Mouse (Mus musculus): ENCODE measurements at regions not wholly inside any gene's neighbourhood (a gene's known extent, or its start where the extent isn't known, plus 50 kb on each side); places are given as distances from the start of the nearest gene placed in this dataset.

GRCm38 (mm10) chr4:131372517-131372916 is 428.3 kb downstream of the Matn1 start:
- no peak for DNase-seq (ENCODE audit: low spot score)

GRCm38 (mm10) chr4:131373172-131373571 is 429.0 kb downstream of the Matn1 start:
- no peak for DNase-seq (ENCODE audit: low spot score)

GRCm38 (mm10) chr4:131374527-131375290 is 430.5 kb downstream of the Matn1 start:
- DNase-seq (ENCODE audit: low spot score), result no peak

- DNase-seq (ENCODE audit: low spot score), result no peak
These were observed 436.9 kb downstream of the Matn1 start for GRCm38 (mm10) chr4:131381063-131381462.

GRCm38 (mm10) chr4:131381529-131381928 is 437.3 kb downstream of the Matn1 start:
- DNase-seq (ENCODE audit: low spot score), result no peak

GRCm38 (mm10) chr4:131383862-131384261 is 439.7 kb downstream of the Matn1 start:
- no peak for DNase-seq (ENCODE audit: low spot score)

- no peak for DNase-seq (ENCODE audit: low spot score)
These were observed 442.8 kb downstream of the Matn1 start for GRCm38 (mm10) chr4:131386961-131387360.

- DNase-seq (ENCODE audit: low spot score), result no peak
These were observed 446.8 kb downstream of the Ptpru start for GRCm38 (mm10) chr4:131391119-131391923.

GRCm38 (mm10) chr4:131391924-131392297 is 446.2 kb downstream of the Ptpru start:
- no peak for DNase-seq (ENCODE audit: low spot score)

GRCm38 (mm10) chr4:131392478-131392877 is 445.6 kb downstream of the Ptpru start:
- DNase-seq (ENCODE audit: low spot score), result no peak

- no peak for DNase-seq (ENCODE audit: low spot score)
These were observed 441.8 kb downstream of the Ptpru start for GRCm38 (mm10) chr4:131396226-131396840.

GRCm38 (mm10) chr4:131397161-131397560 is 440.9 kb downstream of the Ptpru start:
- DNase-seq (ENCODE audit: low spot score), result no peak

- no peak for DNase-seq (ENCODE audit: low spot score)
These were observed 437.3 kb downstream of the Ptpru start for GRCm38 (mm10) chr4:131400756-131401155.

- DNase-seq (ENCODE audit: low spot score), result no peak
These were observed 436.8 kb downstream of the Ptpru start for GRCm38 (mm10) chr4:131401255-131401654.

- DNase-seq (ENCODE audit: low spot score), result no peak
These were observed 432.6 kb downstream of the Ptpru start for GRCm38 (mm10) chr4:131405376-131406017.

- no peak for DNase-seq (ENCODE audit: low spot score)
These were observed 430.6 kb downstream of the Ptpru start for GRCm38 (mm10) chr4:131407464-131407863.

GRCm38 (mm10) chr4:131408644-131409043 is 429.4 kb downstream of the Ptpru start:
- DNase-seq (ENCODE audit: low spot score), result no peak

- no peak for DNase-seq (ENCODE audit: low spot score)
These were observed 428.3 kb downstream of the Ptpru start for GRCm38 (mm10) chr4:131409805-131410204.

GRCm38 (mm10) chr4:131411936-131412335 is 426.2 kb downstream of the Ptpru start:
- DNase-seq (ENCODE audit: low spot score), result no peak

GRCm38 (mm10) chr4:131413380-131413779 is 424.7 kb downstream of the Ptpru start:
- DNase-seq (ENCODE audit: low spot score), result no peak

GRCm38 (mm10) chr4:131415453-131415852 is 422.6 kb downstream of the Ptpru start:
- no peak for DNase-seq (ENCODE audit: low spot score)

GRCm38 (mm10) chr4:131416209-131416608 is 421.9 kb downstream of the Ptpru start:
- DNase-seq (ENCODE audit: low spot score), result no peak

All from MN1 (cell line).